Mouse (Mus musculus): ENCODE results near the gene Mbnl1.
"Not testable (repeated sequence)": the region's sequence is repeated elsewhere in the genome, so short reads cannot be mapped to it uniquely, and the experiment has no call there.

DNA sequence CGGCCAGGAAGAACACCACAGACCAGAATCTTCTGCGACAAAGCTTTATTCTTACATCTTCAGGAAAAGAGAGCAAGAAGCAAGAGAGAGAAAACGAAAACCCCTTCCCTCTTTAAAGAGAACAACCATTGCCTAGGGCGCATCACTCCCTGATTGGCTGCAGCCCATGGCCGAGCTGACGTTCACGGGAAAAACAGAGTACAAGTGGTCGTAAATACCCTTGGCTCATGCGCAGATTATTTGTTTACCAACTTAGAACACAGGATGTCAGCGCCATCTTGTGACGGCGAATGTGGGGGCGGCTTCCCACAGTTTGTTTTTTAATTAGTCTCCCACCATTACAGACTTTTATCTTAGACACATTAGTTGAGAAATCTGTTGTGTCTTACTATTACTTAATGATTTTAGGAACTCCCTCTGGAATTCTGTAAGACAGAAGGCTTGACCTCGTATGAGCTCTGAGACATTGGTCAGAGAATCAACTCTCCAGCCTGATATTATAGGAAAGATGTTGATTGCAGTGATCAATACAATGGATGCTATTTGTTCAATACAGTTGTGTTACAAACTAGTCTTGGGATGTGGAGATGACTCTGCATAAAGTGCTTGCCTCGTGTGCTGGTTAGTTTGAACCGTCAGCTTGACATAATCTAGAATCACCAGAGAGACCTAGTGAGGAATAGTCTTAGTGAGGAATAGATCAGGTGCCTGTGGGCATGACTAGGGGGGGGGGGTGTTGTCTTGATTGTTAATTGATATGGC is 22.3 kb downstream of the Mbnl1 start:
- TF ChIP-seq ELF1 (IDR thresholded peaks at IDR 0.05; ENCODE audit: low read depth, low read length); ZNF384 (IDR thresholded peaks at IDR 0.05; ENCODE audit: low read depth, low read length); CHD2 (IDR thresholded peaks at IDR 0.05; ENCODE audit: low read length); CHD1 (IDR thresholded peaks at IDR 0.05; ENCODE audit: low read depth, low read length); TCF12 (IDR thresholded peaks at IDR 0.05; ENCODE audit: low read depth, low read length); ETS1 (conservative IDR thresholded peaks at IDR 0.05; ENCODE audit: low read depth, low read length); POLR2A (IDR thresholded peaks at IDR 0.05; ENCODE audit: low read depth, low read length); CTCF (conservative IDR thresholded peaks at IDR 0.05 in 1 of 2, IDR thresholded peaks at IDR 0.05 in 1 of 2; ENCODE audit: low read depth in 2 of 2, low read length in 2 of 2): not testable (repeated sequence)

Measured in CH12.LX (cell line).